Mouse (Mus musculus) MN1 (cell line): ENCODE measurements around the gene Cdkl2.

Experiments used
- DNase-seq: peaks from one replicate; pipeline ENCODE4 v3.0.0-alpha.2; 2016; ENCODE audit warnings: low spot score

Cdkl2 gene

GRCm38 (mm10) chr5:91993061-91993460 is 50.6 kb downstream of the Cdkl2 start:
- DNase-seq, result no peak

GRCm38 (mm10) chr5:91991191-91991937 is 52.3 kb downstream of the Cdkl2 start:
- DNase-seq, result no peak

- no peak for DNase-seq
These were observed 54.4 kb downstream of the Cdkl2 start for GRCm38 (mm10) chr5:91989261-91989660.

GRCm38 (mm10) chr5:91987799-91988198 is 55.9 kb downstream of the Cdkl2 start:
- DNase-seq, result no peak

- DNase-seq, result no peak
These were observed 56.4 kb downstream of the Cdkl2 start, which contains the start of gene Odaph for GRCm38 (mm10) chr5:91987236-91987635. TSS of gene Odaph (plus strand) at chr5:91987475.

GRCm38 (mm10) chr5:91985721-91986120 is 58.0 kb downstream of the Cdkl2 start:
- no peak for DNase-seq

GRCm38 (mm10) chr5:91983490-91983889 is 60.2 kb downstream of the Cdkl2 start:
- no peak for DNase-seq

- no peak for DNase-seq
These were observed 62.4 kb downstream of the Cdkl2 start for GRCm38 (mm10) chr5:91981176-91981840.

- no peak for DNase-seq
These were observed 66.3 kb downstream of the Cdkl2 start for GRCm38 (mm10) chr5:91977397-91977770.

- no peak for DNase-seq
These were observed 66.9 kb downstream of the Cdkl2 start for GRCm38 (mm10) chr5:91976566-91977396.

- no peak for DNase-seq
These were observed 67.9 kb downstream of the Cdkl2 start for GRCm38 (mm10) chr5:91975758-91976157.

- DNase-seq, result no peak
These were observed 69.7 kb downstream of the Cdkl2 start for GRCm38 (mm10) chr5:91974002-91974401.

- no peak for DNase-seq
These were observed 71.6 kb downstream of the Cdkl2 start for GRCm38 (mm10) chr5:91972046-91972445.

- peak; percentile 95 for DNase-seq
These were observed 80.8 kb downstream of the Cdkl2 start, which contains the start of gene Rchy1 for GRCm38 (mm10) chr5:91962639-91963440. TSS of gene Rchy1 (minus strand) at chr5:91963068.

GRCm38 (mm10) chr5:91962259-91962638 is 81.4 kb downstream of the Cdkl2 start:
- DNase-seq, result no peak

GRCm38 (mm10) chr5:91961370-91961769 is 82.3 kb downstream of the Cdkl2 start:
- peak; percentile 29 for DNase-seq

- DNase-seq, result peak; percentile 18
These were observed 83.0 kb downstream of the Cdkl2 start for GRCm38 (mm10) chr5:91960606-91961254.

GRCm38 (mm10) chr5:91959986-91960385 is 83.7 kb downstream of the Cdkl2 start:
- DNase-seq, result peak; percentile 14

GRCm38 (mm10) chr5:91959096-91959495 is 84.6 kb downstream of the Cdkl2 start:
- DNase-seq, result peak; percentile 16

- DNase-seq, result no peak
These were observed 86.5 kb downstream of the Cdkl2 start for GRCm38 (mm10) chr5:91956991-91957760.
